In the genomic region with DNA sequence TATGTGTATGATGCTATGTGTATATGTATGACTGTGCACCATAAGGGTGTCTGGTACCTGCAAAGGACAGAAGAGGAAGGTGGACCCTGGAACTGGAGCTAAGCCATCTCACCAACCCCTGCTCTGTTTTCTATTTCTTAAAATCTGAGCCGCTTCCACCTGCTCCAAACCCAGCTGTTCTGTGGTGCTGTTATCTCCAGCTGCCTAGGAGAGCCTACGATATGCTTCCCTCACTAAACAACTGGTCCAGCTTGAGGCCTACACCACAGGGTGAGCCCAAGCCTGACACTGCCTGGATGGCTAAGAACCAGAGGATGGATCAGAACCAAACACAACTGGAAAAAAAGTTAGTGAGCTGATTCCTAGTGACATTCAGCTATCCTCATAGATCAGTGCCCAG, we compare ENCODE assay signal across 20 mouse cellular contexts. TPM values are rescaled to one million over a fixed set of nuclear protein-coding genes. Genes with fewer than 3 reads are reported as not detected.
"Had no signal": no experiment of that assay in that cellular context is flagged by ENCODE, and none has a peak within 500 bp of the region (broad histone marks: within the 10 kb centered on the region; RNA-seq: fewer than 3 reads in every experiment).

No protein-coding gene starts in this region.

- H3K4me2 ChIP-seq: lung, embryonic 14.5 days; neural tube, embryonic 12.5 days; stomach, embryonic 15.5 days had no signal

- H3K9ac ChIP-seq: lung, embryonic 14.5 days; neural tube, embryonic 12.5 days; stomach, embryonic 15.5 days had no signal

- H3K9me3 ChIP-seq: midbrain, embryonic 10.5 days; neural tube, embryonic 12.5 days; stomach, embryonic 15.5 days had no signal

- H3K27me3 ChIP-seq: neural tube, embryonic 12.5 days; stomach, embryonic 15.5 days had no signal

- ATAC-seq: midbrain, embryonic 16.5 days had no signal

- H3K27ac ChIP-seq: midbrain, embryonic 10.5 days; neural tube, embryonic 12.5 days; stomach, embryonic 15.5 days; stomach, postnatal 0 days had no signal

- H3K4me1 ChIP-seq: neural tube, embryonic 12.5 days; stomach, embryonic 15.5 days had no signal

- DNase-seq: lung, adult 18-20 months; lung, embryonic 14.5 days; lung, postnatal 10 days; lung, postnatal 4 days; midbrain, embryonic 14.5 days; right cerebral cortex, postnatal 14 days; thymus, adult 2 months; thymus, postnatal 25 days; thymus, postnatal 4 days had no signal

- H3K4me3 ChIP-seq: midbrain, embryonic 10.5 days; neural tube, embryonic 12.5 days; stomach, embryonic 15.5 days had no signal

RNA-seq across cellular contexts. Expression of gene Wnt10b, which starts 23.8 kb away (rescaled TPM):
- total RNA-seq: megakaryocyte-erythroid progenitor cell, adult 5-6 weeks had no signal
- polyA plus RNA-seq: liver, embryonic 16.5 days; lung, embryonic 14.5 days; midbrain, embryonic 14.5 days; midbrain, embryonic 16.5 days had no signal

RNA-seq across cellular contexts. Expression of gene Wnt1, which starts 35.5 kb away (rescaled TPM):
- total RNA-seq: megakaryocyte, adult 5-6 weeks; megakaryocyte-erythroid progenitor cell, adult 5-6 weeks; neutrophil, adult 5-6 weeks had no signal
- polyA plus RNA-seq: liver, embryonic 16.5 days; lung, embryonic 14.5 days; lung, embryonic 16.5 days; spleen, adult 2 months; stomach, embryonic 15.5 days; stomach, postnatal 0 days had no signal

RNA-seq across cellular contexts. Expression of gene Ccdc65, which starts 46.1 kb away (rescaled TPM):
- total RNA-seq: megakaryocyte, adult 5-6 weeks; megakaryocyte-erythroid progenitor cell, adult 5-6 weeks; neutrophil, adult 5-6 weeks had no signal
- polyA plus RNA-seq: liver, embryonic 16.5 days; spleen, adult 2 months had no signal
